Mouse (Mus musculus) myocyte (in vitro differentiated cells): ENCODE results near the gene Shank3. TPM values are rescaled to one million over a fixed set of nuclear protein-coding genes. Genes with fewer than 3 reads are reported as not detected.

ENCODE experiments used
- H3K27me3 ChIP-seq: one replicate; pipeline ENCODE4 v1.6.1; 2011; ENCODE audit not compliant: control insufficient read depth, insufficient read depth, insufficient read length
- H3K36me3 ChIP-seq: one replicate; pipeline ENCODE4 v1.6.1; 2011; ENCODE audit not compliant: control insufficient read depth, insufficient read depth
- H3K4me2 ChIP-seq: one replicate; pipeline ENCODE4 v1.6.1; 2011; ENCODE audit warnings: low read depth, control low read depth
- H3K4me3 ChIP-seq: one replicate; pipeline ENCODE4 v1.5.1; 2011; ENCODE audit warnings: mild to moderate bottlenecking, control low read depth, moderate library complexity
- H3K79me2 ChIP-seq: one replicate; pipeline ENCODE4 v1.6.1; 2011; ENCODE audit not compliant: control insufficient read depth, insufficient read depth
- H3ac ChIP-seq: one replicate; pipeline ENCODE4 v1.6.1; 2011; ENCODE audit not compliant: control insufficient read depth, insufficient read length
- CEBPB ChIP-seq: IDR thresholded peaks from 2 replicates; pipeline ENCODE4 v1.6.1; 2011; ENCODE audit warnings: mild to moderate bottlenecking, moderate library complexity; ENCODE audit not compliant: poor library complexity, insufficient read depth, severe bottlenecking
- E2F4 ChIP-seq: IDR thresholded peaks from one replicate; pipeline ENCODE4 v1.6.1; 2011; ENCODE audit warnings: mild to moderate bottlenecking, control low read depth, moderate library complexity; ENCODE audit not compliant: insufficient read depth
- MAX ChIP-seq: IDR thresholded peaks from one replicate; pipeline ENCODE4 v1.6.1; 2011; ENCODE audit warnings: low read depth, mild to moderate bottlenecking, control low read depth
- MYOD1 ChIP-seq, 3 experiments: IDR thresholded peaks; one replicate each; pipeline ENCODE4 v1.6.1; 2011; ENCODE audit warnings: control low read depth in 2 of 3, low read depth in 2 of 3, mild to moderate bottlenecking in 2 of 3, moderate library complexity in 1 of 3; ENCODE audit not compliant: insufficient read length in 2 of 3, control insufficient read depth in 1 of 3
- MYOG ChIP-seq, 3 experiments: IDR thresholded peaks; one replicate each; pipeline ENCODE4 v1.6.1; 2011; ENCODE audit warnings: control low read depth in 2 of 3, low read depth in 2 of 3, mild to moderate bottlenecking in 2 of 3; ENCODE audit not compliant: insufficient read length in 2 of 3, control insufficient read depth in 1 of 3, insufficient read depth in 1 of 3
- POLR2A ChIP-seq: IDR thresholded peaks from one replicate; pipeline ENCODE4 v1.6.1; 2011; ENCODE audit warnings: low read depth, mild to moderate bottlenecking, control low read depth, moderate library complexity; ENCODE audit not compliant: insufficient read length
- POLR2AphosphoS2 ChIP-seq: IDR thresholded peaks from one replicate; pipeline ENCODE4 v1.6.1; 2011; ENCODE audit warnings: low read depth, control low read depth; ENCODE audit not compliant: insufficient read length
- REST ChIP-seq: IDR thresholded peaks from one replicate; pipeline ENCODE4 v1.6.1; 2011; ENCODE audit warnings: mild to moderate bottlenecking, control low read depth, moderate library complexity; ENCODE audit not compliant: insufficient read depth, insufficient read length
- SRF ChIP-seq: IDR thresholded peaks from one replicate; pipeline ENCODE4 v1.6.1; 2011; ENCODE audit warnings: low read depth; ENCODE audit not compliant: control insufficient read depth, insufficient read length
- TCF12 ChIP-seq: IDR thresholded peaks from one replicate; pipeline ENCODE4 v1.6.1; 2011; ENCODE audit warnings: mild to moderate bottlenecking, control low read depth; ENCODE audit not compliant: poor library complexity, insufficient read depth, severe bottlenecking
- TCF3 ChIP-seq: IDR thresholded peaks from one replicate; pipeline ENCODE4 v1.6.1; 2011; ENCODE audit warnings: low read depth, control low read depth; ENCODE audit not compliant: insufficient read length
- USF1 ChIP-seq: IDR thresholded peaks from one replicate; pipeline ENCODE4 v1.6.1; 2011; ENCODE audit warnings: low read depth, mild to moderate bottlenecking, control low read depth, moderate library complexity
- polyA plus RNA-seq: library from polyadenylated mRNA; unstranded; fragments of >200 nt; fragmentation: generic; extraction: Trizol; gene quantifications from one replicate; pipeline ENCODE4 v1.2.1, GENCODE M21; 2012; ENCODE audit warnings: missing spikeins

The Shank3 gene
- polyA plus RNA-seq, 1 experiment, result 1.4 TPM

DNA sequence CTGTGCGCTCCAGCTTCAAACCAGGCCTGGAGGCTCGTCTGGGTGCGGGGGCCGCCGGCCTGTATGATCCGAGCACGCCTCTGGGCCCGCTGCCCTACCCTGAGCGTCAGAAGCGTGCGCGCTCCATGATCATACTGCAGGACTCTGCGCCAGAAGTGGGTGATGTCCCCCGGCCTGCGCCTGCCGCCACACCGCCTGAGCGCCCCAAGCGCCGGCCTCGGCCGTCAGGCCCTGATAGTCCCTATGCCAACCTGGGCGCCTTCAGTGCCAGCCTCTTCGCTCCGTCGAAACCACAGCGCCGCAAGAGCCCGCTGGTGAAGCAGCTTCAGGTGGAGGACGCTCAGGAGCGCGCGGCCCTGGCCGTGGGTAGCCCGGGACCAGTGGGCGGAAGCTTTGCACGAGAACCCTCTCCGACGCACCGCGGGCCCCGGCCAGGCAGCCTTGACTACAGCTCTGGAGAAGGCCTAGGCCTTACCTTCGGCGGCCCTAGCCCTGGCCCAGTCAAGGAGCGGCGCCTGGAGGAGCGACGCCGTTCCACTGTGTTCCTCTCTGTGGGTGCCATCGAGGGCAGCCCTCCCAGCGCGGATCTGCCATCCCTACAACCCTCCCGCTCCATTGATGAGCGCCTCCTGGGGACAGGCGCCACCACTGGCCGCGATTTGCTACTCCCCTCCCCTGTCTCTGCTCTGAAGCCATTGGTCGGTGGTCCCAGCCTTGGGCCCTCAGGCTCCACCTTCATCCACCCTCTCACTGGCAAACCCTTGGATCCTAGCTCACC is 48.6 kb downstream of the Shank3 start:
- Histone ChIP-seq H3K4me3 (no peak overlapping the region), H3K79me2 (no peaks in the 10 kb centered on the region), H3K36me3 (no peaks in the 10 kb centered on the region)

DNA sequence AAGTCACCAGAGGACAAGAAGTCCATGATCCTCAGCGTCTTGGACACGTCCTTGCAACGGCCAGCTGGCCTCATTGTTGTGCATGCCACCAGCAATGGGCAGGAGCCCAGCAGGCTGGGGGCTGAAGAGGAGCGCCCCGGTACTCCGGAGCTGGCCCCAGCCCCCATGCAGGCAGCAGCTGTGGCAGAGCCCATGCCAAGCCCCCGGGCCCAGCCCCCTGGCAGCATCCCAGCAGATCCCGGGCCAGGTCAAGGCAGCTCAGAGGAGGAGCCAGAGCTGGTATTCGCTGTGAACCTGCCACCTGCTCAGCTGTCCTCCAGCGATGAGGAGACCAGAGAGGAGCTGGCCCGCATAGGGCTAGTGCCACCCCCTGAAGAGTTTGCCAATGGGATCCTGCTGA is 49.4 kb downstream of the Shank3 start:
- H3K79me2 ChIP-seq, result no peaks in the 10 kb centered on the region
- no peaks in the 10 kb centered on the region for H3K36me3 ChIP-seq
- no peak for TF ChIP-seq CEBPB
- no peak overlapping the region for H3K4me2 ChIP-seq
- peaks cover 34% of the 10 kb centered on the region for H3K27me3 ChIP-seq
- no peak overlapping the region for H3ac ChIP-seq
- H3K4me3 ChIP-seq, result no peak overlapping the region

More for the DNA sequence above, 48.6 kb downstream of the Shank3 start:
- Histone ChIP-seq H3K4me2 (no peak overlapping the region), H3K27me3 (peaks cover 34% of the 10 kb centered on the region), H3ac (no peak overlapping the region)
- TF ChIP-seq MYOG (IDR thresholded peaks at IDR 0.05; ENCODE audit: control insufficient read depth in 1 of 3, insufficient read depth in 1 of 3, insufficient read length in 2 of 3, low read depth in 2 of 3), result no peak
- no peak for TF ChIP-seq E2F4
- TF ChIP-seq SRF, result no peak
- no peak for TF ChIP-seq TCF12
- no peak for TF ChIP-seq MYOD1 (IDR thresholded peaks at IDR 0.05; ENCODE audit: control insufficient read depth in 1 of 3, insufficient read length in 2 of 3, low read depth in 2 of 3)
- no peak for TF ChIP-seq POLR2AphosphoS2
- no peak for TF ChIP-seq USF1
- no peak for TF ChIP-seq MAX
- no peak for TF ChIP-seq POLR2A
- no peak for TF ChIP-seq REST
- TF ChIP-seq CEBPB, result no peak
- TF ChIP-seq TCF3, result no peak

GRCm38 (mm10) chr15:89550506-89550905 is 51.1 kb downstream of the Shank3 start:
- no peak overlapping the region for H3K4me3 ChIP-seq

DNA sequence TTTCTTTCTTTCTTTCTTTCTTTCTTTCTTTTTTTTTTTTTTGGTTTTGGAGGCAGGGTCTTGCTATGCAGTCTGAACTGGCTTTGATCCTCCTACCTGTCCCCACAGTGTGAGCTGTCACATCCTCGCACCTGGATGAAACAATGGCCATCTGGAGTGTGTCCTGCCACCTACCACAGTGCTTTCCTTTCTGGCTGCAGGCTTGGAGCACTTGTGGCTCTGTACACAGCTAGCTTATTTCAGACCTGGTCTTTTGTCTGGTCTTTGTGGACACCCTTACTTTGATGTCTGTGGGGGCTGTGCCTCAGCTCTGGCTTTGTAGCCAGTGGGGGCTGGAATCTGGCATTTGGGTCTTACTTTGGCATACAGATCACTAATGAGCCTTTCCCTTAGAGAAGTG is 52.3 kb downstream of the Shank3 start:
- H3K36me3 ChIP-seq, result no peaks in the 10 kb centered on the region
- no peak overlapping the region for H3K4me3 ChIP-seq
- H3K79me2 ChIP-seq, result no peaks in the 10 kb centered on the region
- H3K4me2 ChIP-seq, result no peak overlapping the region
- peaks cover 26% of the 10 kb centered on the region for H3K27me3 ChIP-seq
- TF ChIP-seq MAX (no peak), POLR2AphosphoS2 (no peak)
- no peak overlapping the region for H3ac ChIP-seq

More at GRCm38 (mm10) chr15:89550506-89550905, 51.1 kb downstream of the Shank3 start:
- Histone ChIP-seq H3K27me3 (peaks cover 30% of the 10 kb centered on the region), H3ac (no peak overlapping the region), H3K79me2 (no peaks in the 10 kb centered on the region), H3K36me3 (no peaks in the 10 kb centered on the region), H3K4me2 (no peak overlapping the region)
- TF ChIP-seq POLR2A (no peak), SRF (no peak), CEBPB (no peak), MYOG (IDR thresholded peaks at IDR 0.05; ENCODE audit: control insufficient read depth in 1 of 3, insufficient read depth in 1 of 3, insufficient read length in 2 of 3, low read depth in 2 of 3) (no peak), TCF3 (no peak), POLR2AphosphoS2 (no peak), E2F4 (no peak), TCF12 (no peak)

GRCm38 (mm10) chr15:89555591-89555990 is 56.2 kb downstream of the Shank3 start:
- peaks cover 25% of the 10 kb centered on the region for H3K27me3 ChIP-seq
- no peak overlapping the region for H3K4me3 ChIP-seq
- TF ChIP-seq TCF3 (no peak), POLR2AphosphoS2 (no peak), CEBPB (peak; percentile 47; the same call in 1 of the 2 replicates)
- no peaks in the 10 kb centered on the region for H3K36me3 ChIP-seq
- no peak overlapping the region for H3ac ChIP-seq
- H3K4me2 ChIP-seq, result no peak overlapping the region
- no peaks in the 10 kb centered on the region for H3K79me2 ChIP-seq
